Mouse (Mus musculus): ENCODE data around the gene Gm20388. TPM values are rescaled to one million over a fixed set of nuclear protein-coding genes. Genes with fewer than 3 reads are reported as not detected.

Gm20388 gene
- total RNA-seq, 1 experiment from 2014 or later = 8.2 TPM

GRCm38 (mm10) chr8:123518667-123519066 lies 3608.0 kb downstream of the Gm20388 start, which contains the start of gene Gas8:
Gene Gas8, plus strand, starts transcription at chr8:123518834.

GRCm38 (mm10) chr8:123653308-123653993 lies 3742.8 kb downstream of the Gm20388 start, which contains the start of gene Rhou:
Gene Rhou, plus strand, starts transcription at chr8:123653929.

GRCm38 (mm10) chr8:123805718-123806373 lies 3895.2 kb downstream of the Gm20388 start, which contains the start of gene Rab4a:
Gene Rab4a, plus strand, starts transcription at chr8:123805985.

GRCm38 (mm10) chr8:123859648-123860259 lies 3949.1 kb downstream of the Gm20388 start, which contains the start of gene Ccsap:
Gene Ccsap, minus strand, starts transcription at chr8:123860209.

GRCm38 (mm10) chr8:123894502-123895097 lies 3984.0 kb downstream of the Gm20388 start, which contains the start of gene Acta1:
Gene Acta1, minus strand, starts transcription at chr8:123894751.

GRCm38 (mm10) chr8:123948942-123949685 lies 4038.5 kb downstream of the Gm20388 start, which contains the start of gene Nup133:
Gene Nup133, minus strand, starts transcription at chr8:123949265.

GRCm38 (mm10) chr8:123982826-123983400 lies 4072.3 kb downstream of the Gm20388 start, which contains the start of gene Abcb10:
Gene Abcb10, minus strand, starts transcription at chr8:123983122.

GRCm38 (mm10) chr8:124021237-124022227 lies 4110.9 kb downstream of the Gm20388 start, which contains the start of the genes Taf5l and Urb2:
Gene Taf5l, minus strand, starts transcription at chr8:124021397.
Gene Urb2, plus strand, starts transcription at chr8:124021508.

GRCm38 (mm10) chr8:124231176-124231484 lies 4320.5 kb downstream of the Gm20388 start, which contains the start of gene Galnt2:
Gene Galnt2, plus strand, starts transcription at chr8:124231391.

Other genes with a start within 250 kb of the Gm20388 start
- gene Wfdc1, start 244.5 kb upstream of the Gm20388 start, total RNA-seq (2023; ENCODE audit: inconsistent age) = not detected in 4 replicates
- gene Atp2c2, start 210.8 kb upstream of the Gm20388 start, total RNA-seq (2023; ENCODE audit: inconsistent age) = not detected in 4 replicates
- gene Tldc1, start 132.4 kb upstream of the Gm20388 start, total RNA-seq (2023; ENCODE audit: inconsistent age) = 4.3 to 5.9 TPM (median 5.5 TPM) in 4 replicates
- 395 to 421 TPM (median 401 TPM) in 4 replicates for gene Cotl1, start 70.3 kb upstream of the Gm20388 start, total RNA-seq (2023; ENCODE audit: inconsistent age)
- 11.0 to 13.1 TPM (median 12.7 TPM) in 4 replicates for gene Klhl36, start 48.6 kb upstream of the Gm20388 start, total RNA-seq (2023; ENCODE audit: inconsistent age)
- gene Usp10, start 481 bp upstream of the Gm20388 start, total RNA-seq (2023; ENCODE audit: inconsistent age) = 83.7 to 118 TPM (median 97.4 TPM) in 4 replicates
- gene Crispld2, start 81.6 kb downstream of the Gm20388 start, total RNA-seq (2023; ENCODE audit: inconsistent age) = 0.13 TPM in 1 of 4 replicates, not detected in the others
- gene Zdhhc7, start 190.6 kb downstream of the Gm20388 start, total RNA-seq (2023; ENCODE audit: inconsistent age) = 28.7 to 34.2 TPM (median 30.7 TPM) in 4 replicates
- gene 6430548M08Rik, start 203.3 kb downstream of the Gm20388 start, total RNA-seq (2023; ENCODE audit: inconsistent age) = 0.87 to 3.0 TPM (median 1.3 TPM) in 4 replicates

Measured in B cell, adult (primary cell).